Comparison of ENCODE assay signal across 7 mouse cellular contexts in the genomic region with DNA sequence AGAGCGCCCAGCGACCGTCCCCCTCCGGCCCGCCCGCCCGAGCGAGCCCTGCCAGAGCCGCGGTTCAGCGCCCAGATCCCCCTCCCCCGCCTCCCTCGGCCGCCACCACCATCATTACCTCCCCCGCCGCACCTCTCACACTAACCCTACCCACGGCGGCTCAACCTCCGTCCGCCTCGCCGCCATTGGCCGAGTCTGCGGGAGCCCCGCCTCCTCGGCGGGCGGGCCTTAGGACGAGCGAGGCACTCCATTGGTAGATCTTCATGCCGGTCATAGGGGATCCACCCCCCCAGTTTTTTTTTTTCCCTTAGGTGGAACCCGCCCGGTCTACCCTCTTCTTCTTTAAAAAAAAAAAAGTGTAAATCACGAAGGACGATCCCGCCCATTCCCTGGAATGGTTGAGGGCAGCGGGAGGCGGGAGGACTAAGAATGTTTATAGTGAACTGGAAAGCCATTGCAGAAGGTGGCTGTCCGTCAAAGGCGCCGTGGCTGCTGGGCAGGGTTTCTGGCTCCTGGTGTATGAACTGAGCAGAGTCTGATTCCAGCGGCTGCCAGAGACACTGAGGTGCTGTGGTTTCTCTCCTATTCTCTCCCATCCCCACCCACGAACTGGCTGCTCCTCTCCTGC. TPM values are rescaled to one million over a fixed set of nuclear protein-coding genes. Genes with fewer than 3 reads are reported as not detected.
DNase-seq lines count a peak whose midpoint lies in the region; ATAC-seq lines count a peak whose summit lies in the region.

No protein-coding gene starts in this region.

- DNase-seq in adrenal gland, postnatal 25 days = peak; percentile 96
- peak; percentile 100 for DNase-seq in heart, adult 11 months
- DNase-seq in kidney, adult 18-20 months = peak; percentile 97
- peak; percentile 96 for DNase-seq in limb, embryonic 11.5 days (ENCODE audit: low spot score)
- DNase-seq in midbrain, embryonic 14.5 days = peak; percentile 99
- DNase-seq in spleen, adult 18-20 months = peak; percentile 90 to 94

- peak overlapping the region; percentile 77 for H3K4me3 ChIP-seq in embryonic facial prominence, embryonic 12.5 days
- peak overlapping the region; percentile 70 for H3K4me3 ChIP-seq in limb, embryonic 11.5 days (ENCODE audit: low read depth, low read length)
- H3K4me3 ChIP-seq in midbrain, embryonic 14.5 days (replicated peaks; ENCODE audit: low read depth, low read length) = peak overlapping the region; percentile 57

- WGBS in embryonic facial prominence, embryonic 12.5 days = 1% methylated on average over 37 of the region's 43 CpGs
- WGBS in limb, embryonic 11.5 days = 0% methylated on average over 42 of the region's 43 CpGs
- under 1% methylated on average over 43 of the region's 43 CpGs for WGBS in midbrain, embryonic 14.5 days

- peak overlapping the region; percentile 73 for H3K4me2 ChIP-seq in embryonic facial prominence, embryonic 12.5 days (replicated peaks)
- H3K4me2 ChIP-seq in limb, embryonic 11.5 days (ENCODE audit: low read depth, severe bottlenecking) = peak overlapping the region; percentile 67
- H3K4me2 ChIP-seq in midbrain, embryonic 14.5 days (ENCODE audit: low read length) = peak overlapping the region; percentile 80

- no peaks in the 10 kb centered on the region for H3K9me3 ChIP-seq in embryonic facial prominence, embryonic 12.5 days
- H3K9me3 ChIP-seq in limb, embryonic 11.5 days (ENCODE audit: control insufficient read depth, low read length) = no peaks in the 10 kb centered on the region
- no peaks in the 10 kb centered on the region for H3K9me3 ChIP-seq in midbrain, embryonic 14.5 days (ENCODE audit: control insufficient read depth, low read length)

- H3K36me3 ChIP-seq in embryonic facial prominence, embryonic 12.5 days = peaks cover 6% of the 10 kb centered on the region
- no peaks in the 10 kb centered on the region; the same call in 1 of the 2 replicates for H3K36me3 ChIP-seq in limb, embryonic 11.5 days (ENCODE audit: control insufficient read depth, insufficient read depth, low read length)
- peaks cover 5% of the 10 kb centered on the region for H3K36me3 ChIP-seq in midbrain, embryonic 14.5 days (ENCODE audit: control insufficient read depth, insufficient read depth, low read length)

- ATAC-seq in embryonic facial prominence, embryonic 12.5 days (ENCODE audit: insufficient number of reproducible peaks, insufficient read depth, low FRiP score, low TSS enrichment) = peak; percentile 100
- ATAC-seq in limb, embryonic 11.5 days (ENCODE audit: insufficient number of reproducible peaks, low FRiP score, low TSS enrichment, low read depth) = peak; percentile 100
- ATAC-seq in midbrain, embryonic 14.5 days (ENCODE audit: low FRiP score, low TSS enrichment) = peak; percentile 100

- peaks cover 22% of the 10 kb centered on the region for H3K4me1 ChIP-seq in embryonic facial prominence, embryonic 12.5 days
- H3K4me1 ChIP-seq in limb, embryonic 11.5 days (ENCODE audit: control insufficient read depth, insufficient read depth, low read length) = peaks cover 7% of the 10 kb centered on the region; the same call in 1 of the 2 replicates
- peaks cover 26% of the 10 kb centered on the region for H3K4me1 ChIP-seq in midbrain, embryonic 14.5 days (ENCODE audit: control insufficient read depth, insufficient read depth, low read length)

- H3K27me3 ChIP-seq in embryonic facial prominence, embryonic 12.5 days = no peaks in the 10 kb centered on the region
- no peaks in the 10 kb centered on the region for H3K27me3 ChIP-seq in limb, embryonic 11.5 days (ENCODE audit: control insufficient read depth, insufficient read depth, low read length)
- H3K27me3 ChIP-seq in midbrain, embryonic 14.5 days (ENCODE audit: control insufficient read depth, insufficient read depth, low read length) = no peaks in the 10 kb centered on the region

- H3K9ac ChIP-seq in embryonic facial prominence, embryonic 12.5 days = peak overlapping the region; percentile 82
- H3K9ac ChIP-seq in limb, embryonic 11.5 days (ENCODE audit: low read length) = peak overlapping the region; percentile 69
- peak overlapping the region; percentile 87 for H3K9ac ChIP-seq in midbrain, embryonic 14.5 days (replicated peaks; ENCODE audit: low read length)

- peak overlapping the region; percentile 85 for H3K27ac ChIP-seq in embryonic facial prominence, embryonic 12.5 days
- H3K27ac ChIP-seq in limb, embryonic 11.5 days (replicated peaks; ENCODE audit: low read depth, low read length) = peak overlapping the region; percentile 61
- peak overlapping the region; percentile 94 for H3K27ac ChIP-seq in midbrain, embryonic 14.5 days (replicated peaks; ENCODE audit: low read depth, low read length)

RNA-seq across cellular contexts. Expression of a gene that starts 55.1 kb away (rescaled TPM):
- 29.1 and 29.5 TPM in 2 replicates for total RNA-seq in adrenal gland, postnatal 25 days (2021)
- polyA plus RNA-seq in embryonic facial prominence, embryonic 12.5 days (2016; fragmentation: Nextera tagmentation; extraction: Ambion mirVana) = 12.6 and 14.3 TPM in 2 replicates
- polyA plus RNA-seq in limb, embryonic 11.5 days (2014; fragmentation: Nextera tagmentation; extraction: Ambion mirVana) = 8.4 and 11.0 TPM in 2 replicates
- 30.4 and 41.4 TPM in 2 replicates for polyA plus RNA-seq in midbrain, embryonic 14.5 days (2014; fragmentation: Nextera tagmentation; extraction: Ambion mirVana)

Comparison
In these comparisons a context has a peak if more than half of its experiments do, and no peak if none do; other contexts are left out.
1. Peak in every context shown above with its lines: DNase-seq, ATAC-seq, H3K4me3 ChIP-seq and H3K27ac ChIP-seq.